Mouse (Mus musculus) telencephalon, adult 2 months (tissue): ENCODE measurements at regions not wholly inside any gene's neighbourhood (a gene's known extent, or its start where the extent isn't known, plus 50 kb on each side); places are given as distances from the start of the nearest gene placed in this dataset.

Experiments used
- DNase-seq: peaks from one replicate; pipeline ENCODE4 v3.0.0-alpha.2; 2011; ENCODE audit warnings: low read depth, low spot score

GRCm38 (mm10) chr2:117399487-117399886 lies 56.7 kb upstream of the Rasgrp1 start:
- DNase-seq, result no peak

GRCm38 (mm10) chr2:117403425-117404175 lies 60.8 kb upstream of the Rasgrp1 start:
- no peak for DNase-seq

GRCm38 (mm10) chr2:117405453-117405852 lies 62.7 kb upstream of the Rasgrp1 start:
- DNase-seq, result no peak

GRCm38 (mm10) chr2:117408241-117408640 lies 65.4 kb upstream of the Rasgrp1 start:
- DNase-seq, result no peak

GRCm38 (mm10) chr2:117412045-117412606 lies 69.3 kb upstream of the Rasgrp1 start:
- no peak for DNase-seq

- peak; percentile 75 for DNase-seq
Measured at GRCm38 (mm10) chr2:117417229-117417970, 74.6 kb upstream of the Rasgrp1 start.

- DNase-seq, result no peak
Measured at GRCm38 (mm10) chr2:117418121-117418615, 75.4 kb upstream of the Rasgrp1 start.

- DNase-seq, result no peak
Measured at GRCm38 (mm10) chr2:117418711-117419110, 75.9 kb upstream of the Rasgrp1 start.

- DNase-seq, result no peak
Measured at GRCm38 (mm10) chr2:117421376-117421775, 78.6 kb upstream of the Rasgrp1 start.

GRCm38 (mm10) chr2:117422756-117423155 lies 80.0 kb upstream of the Rasgrp1 start:
- DNase-seq, result no peak

GRCm38 (mm10) chr2:117429205-117429604 lies 86.4 kb upstream of the Rasgrp1 start:
- DNase-seq, result no peak

GRCm38 (mm10) chr2:117432010-117432409 lies 89.2 kb upstream of the Rasgrp1 start:
- peak; percentile 79 for DNase-seq

- no peak for DNase-seq
Measured at GRCm38 (mm10) chr2:117432923-117433322, 90.1 kb upstream of the Rasgrp1 start.

- DNase-seq, result no peak
Measured at GRCm38 (mm10) chr2:117433482-117433881, 90.7 kb upstream of the Rasgrp1 start.

- no peak for DNase-seq
Measured at GRCm38 (mm10) chr2:117438079-117438478, 95.3 kb upstream of the Rasgrp1 start.

- DNase-seq, result peak; percentile 90
Measured at GRCm38 (mm10) chr2:117438586-117439371, 96.0 kb upstream of the Rasgrp1 start.

GRCm38 (mm10) chr2:117439372-117440183 lies 96.8 kb upstream of the Rasgrp1 start:
- DNase-seq, result no peak

GRCm38 (mm10) chr2:117440801-117441281 lies 98.0 kb upstream of the Rasgrp1 start:
- DNase-seq, result no peak

- no peak for DNase-seq
Measured at GRCm38 (mm10) chr2:117442862-117443261, 100.1 kb upstream of the Rasgrp1 start.

GRCm38 (mm10) chr2:117444671-117445070 lies 101.9 kb upstream of the Rasgrp1 start:
- no peak for DNase-seq

GRCm38 (mm10) chr2:117446876-117447275 lies 104.1 kb upstream of the Rasgrp1 start:
- DNase-seq, result no peak
